Mouse (Mus musculus): ENCODE measurements around the gene Lsm2.
"Not testable (repeated sequence)": the region's sequence is repeated elsewhere in the genome, so short reads cannot be mapped to it uniquely, and the experiment has no call there.

Lsm2 gene

GRCm38 (mm10) chr17:35033703-35034102 lies 52.0 kb downstream of the Lsm2 start:
- DNase-seq = not testable (repeated sequence)

- DNase-seq = no peak
Observed at GRCm38 (mm10) chr17:35034896-35035295, 53.2 kb downstream of the Lsm2 start.
